Mouse (Mus musculus) kidney, embryonic 15.5 days (tissue): Measurements from ENCODE around the gene Smug1. TPM values are rescaled to one million over a fixed set of nuclear protein-coding genes. Genes with fewer than 3 reads are reported as not detected.

Source experiments
- ATAC-seq: fragments of 200-750 bp; cut with Nextera tagmentation; replicated peaks from 2 replicates; pipeline ENCODE4 v1.8.0; 2017; ENCODE audit warnings: moderate TSS enrichment; ENCODE audit not compliant: low FRiP score
- H3K27ac ChIP-seq: fragments of 300-500 bp; sonication (generic); 2 replicates; pipeline ENCODE4 v1.5.1; 2015; ENCODE audit warnings: mild to moderate bottlenecking, inconsistent platforms
- H3K27me3 ChIP-seq: fragments of 300-500 bp; sonication (generic); 2 replicates; pipeline ENCODE4 v1.6.1; 2015; ENCODE audit warnings: inconsistent platforms
- H3K36me3 ChIP-seq: fragments of 300-500 bp; sonication (generic); 2 replicates; pipeline ENCODE4 v1.6.1; 2015; ENCODE audit warnings: inconsistent platforms
- H3K4me1 ChIP-seq: fragments of 300-500 bp; sonication (generic); 2 replicates; pipeline ENCODE4 v1.6.1; 2015; ENCODE audit warnings: inconsistent platforms
- H3K4me2 ChIP-seq: fragments of 300-500 bp; sonication (generic); 2 replicates; pipeline ENCODE4 v1.6.1; 2015; ENCODE audit warnings: moderate library complexity, mild to moderate bottlenecking, inconsistent platforms
- H3K4me3 ChIP-seq: fragments of 300-500 bp; sonication (generic); replicated peaks from 2 replicates; pipeline ENCODE4 v1.5.1; 2015; ENCODE audit warnings: mild to moderate bottlenecking, inconsistent platforms
- H3K9ac ChIP-seq: fragments of 300-500 bp; sonication (generic); 2 replicates; pipeline ENCODE4 v1.6.1; 2015; ENCODE audit warnings: mild to moderate bottlenecking, inconsistent platforms
- H3K9me3 ChIP-seq: fragments of 300-500 bp; sonication (generic); replicated peaks from 2 replicates; pipeline ENCODE4 v1.6.1; 2016; ENCODE audit warnings: inconsistent platforms
- WGBS: fragments of 180-500 bp; shearing (Covaris S2); methylation state at CpG from one replicate; pipeline ENCODE4 v1.1.7; 2015; ENCODE audit warnings: mixed read lengths; 5-methylcytosine and 5-hydroxymethylcytosine counted together
- polyA plus RNA-seq: library from polyadenylated mRNA; unstranded; fragments of >200 nt; fragmentation: Nextera tagmentation; extraction: Ambion mirVana; gene quantifications from 2 replicates; pipeline ENCODE4 v1.2.1, GENCODE M21; 2015

The Smug1 gene
- polyA plus RNA-seq, 1 experiment from 2014 or later = 18.0 TPM

GRCm38 (mm10) chr15:103155366-103156321 is 11.2 kb downstream of the Smug1 start:
- H3K4me1 ChIP-seq = peaks cover 20% of the 10 kb centered on the region
- no peaks in the 10 kb centered on the region for H3K9me3 ChIP-seq
- peaks cover 17% of the 10 kb centered on the region; the same call in 1 of the 2 replicates for H3K36me3 ChIP-seq
- ATAC-seq = peak; percentile 47
- H3K4me3 ChIP-seq = no peak overlapping the region
- no peak overlapping the region for H3K27ac ChIP-seq
- 29% methylated on average over 32 of the region's 32 CpGs for WGBS
- no peak overlapping the region for H3K9ac ChIP-seq
- H3K4me2 ChIP-seq = peak overlapping the region; percentile 34
- H3K27me3 ChIP-seq = peaks cover 15% of the 10 kb centered on the region

GRCm38 (mm10) chr15:103152890-103153610 is 13.8 kb downstream of the Smug1 start:
- Histone ChIP-seq H3K9me3 (no peaks in the 10 kb centered on the region), H3K9ac (no peak overlapping the region), H3K27me3 (peaks cover 24% of the 10 kb centered on the region), H3K27ac (no peak overlapping the region), H3K4me3 (no peak overlapping the region), H3K36me3 (peaks cover 17% of the 10 kb centered on the region; the same call in 1 of the 2 replicates), H3K4me1 (peaks cover 20% of the 10 kb centered on the region), H3K4me2 (no peak overlapping the region)
- whole genome bisulfite sequencing = 83% methylated on average over 4 of the region's 4 CpGs
- no peak for ATAC-seq

GRCm38 (mm10) chr15:103152371-103152770 is 14.5 kb downstream of the Smug1 start:
- no peak overlapping the region for H3K27ac ChIP-seq
- no peaks in the 10 kb centered on the region for H3K9me3 ChIP-seq
- no peak overlapping the region for H3K4me3 ChIP-seq
- H3K9ac ChIP-seq = no peak overlapping the region
- H3K4me2 ChIP-seq = no peak overlapping the region
- no peak for ATAC-seq
- peaks cover 25% of the 10 kb centered on the region for H3K4me1 ChIP-seq
- 88% methylated on average over 3 of the region's 3 CpGs for WGBS
- peaks cover 30% of the 10 kb centered on the region for H3K27me3 ChIP-seq
- H3K36me3 ChIP-seq = peaks cover 11% of the 10 kb centered on the region; the same call in 1 of the 2 replicates

- Histone ChIP-seq H3K9ac (no peak overlapping the region), H3K4me2 (no peak overlapping the region), H3K27me3 (peaks cover 52% of the 10 kb centered on the region), H3K4me3 (no peak overlapping the region), H3K36me3 (no peaks in the 10 kb centered on the region), H3K27ac (no peak overlapping the region), H3K9me3 (no peaks in the 10 kb centered on the region), H3K4me1 (peaks cover 18% of the 10 kb centered on the region)
- 57% methylated on average over 9 of the region's 9 CpGs for WGBS
- no peak; the same call in 1 of the 2 replicates for ATAC-seq
These were observed 19.1 kb downstream of the Smug1 start for GRCm38 (mm10) chr15:103147779-103148178.

GRCm38 (mm10) chr15:103147422-103147690 is 19.5 kb downstream of the Smug1 start:
- H3K27ac ChIP-seq = no peak overlapping the region
- H3K27me3 ChIP-seq = peaks cover 53% of the 10 kb centered on the region
- no peaks in the 10 kb centered on the region for H3K9me3 ChIP-seq
- H3K9ac ChIP-seq = 0 out of 2 replicates have a peak overlapping the region, but pooled peaks have one; percentile 49
- WGBS = 30% methylated on average over 3 of the region's 3 CpGs
- peaks cover 18% of the 10 kb centered on the region for H3K4me1 ChIP-seq
- peak overlapping the region; percentile 51 for H3K4me3 ChIP-seq
- peak overlapping the region; percentile 93 for H3K4me2 ChIP-seq
- no peaks in the 10 kb centered on the region for H3K36me3 ChIP-seq
- no peak for ATAC-seq

- Histone ChIP-seq H3K4me2 (peak overlapping the region; percentile 93), H3K9ac (peak overlapping the region; percentile 49), H3K4me1 (peaks cover 18% of the 10 kb centered on the region), H3K27ac (no peak overlapping the region), H3K27me3 (peaks cover 53% of the 10 kb centered on the region), H3K9me3 (no peaks in the 10 kb centered on the region), H3K36me3 (no peaks in the 10 kb centered on the region), H3K4me3 (peak overlapping the region; percentile 51)
- WGBS = 1% methylated on average over 56 of the region's 57 CpGs
- ATAC-seq = peak; percentile 63
These were observed 20.1 kb downstream of the Smug1 start for GRCm38 (mm10) chr15:103146627-103147421.

GRCm38 (mm10) chr15:103145635-103146299 is 21.1 kb downstream of the Smug1 start:
- no peak overlapping the region for H3K27ac ChIP-seq
- ATAC-seq = no peak
- no peak overlapping the region; the same call in 1 of the 2 replicates for H3K4me2 ChIP-seq
- H3K4me1 ChIP-seq = peaks cover 18% of the 10 kb centered on the region
- 77% methylated on average over 11 of the region's 11 CpGs for WGBS
- H3K9me3 ChIP-seq = no peaks in the 10 kb centered on the region
- H3K9ac ChIP-seq = no peak overlapping the region
- no peak overlapping the region for H3K4me3 ChIP-seq
- no peaks in the 10 kb centered on the region for H3K36me3 ChIP-seq
- H3K27me3 ChIP-seq = peaks cover 58% of the 10 kb centered on the region

- no peak overlapping the region; the same call in 1 of the 2 replicates for H3K27ac ChIP-seq
- H3K4me3 ChIP-seq = no peak overlapping the region
- H3K27me3 ChIP-seq = peaks cover 68% of the 10 kb centered on the region
- 0 out of 2 replicates have a peak, but pooled peaks have one; percentile 20 for ATAC-seq
- peaks cover 18% of the 10 kb centered on the region for H3K4me1 ChIP-seq
- H3K9ac ChIP-seq = no peak overlapping the region
- no peaks in the 10 kb centered on the region for H3K9me3 ChIP-seq
- WGBS = 40% methylated on average over 3 of the region's 3 CpGs
- H3K4me2 ChIP-seq = no peak overlapping the region
- no peaks in the 10 kb centered on the region for H3K36me3 ChIP-seq
These were observed 22.7 kb downstream of the Smug1 start for GRCm38 (mm10) chr15:103144176-103144575.

- 6% methylated on average over 13 of the region's 13 CpGs for WGBS
- Histone ChIP-seq H3K4me2 (peak overlapping the region; percentile 21), H3K27me3 (peaks cover 41% of the 10 kb centered on the region), H3K9me3 (no peaks in the 10 kb centered on the region), H3K4me1 (peaks cover 42% of the 10 kb centered on the region), H3K4me3 (no peak overlapping the region), H3K9ac (no peak overlapping the region), H3K36me3 (no peaks in the 10 kb centered on the region), H3K27ac (peak overlapping the region; percentile 78)
- peak; percentile 73 for ATAC-seq
These were observed 31.4 kb downstream of the Smug1 start for GRCm38 (mm10) chr15:103135431-103135947.

- H3K4me1 ChIP-seq = peaks cover 43% of the 10 kb centered on the region
- H3K27me3 ChIP-seq = peaks cover 34% of the 10 kb centered on the region
- H3K9me3 ChIP-seq = no peaks in the 10 kb centered on the region
- peak overlapping the region; percentile 21; the same call in 1 of the 2 replicates for H3K4me2 ChIP-seq
- peak; percentile 40 for ATAC-seq
- H3K9ac ChIP-seq = 0 out of 2 replicates have a peak overlapping the region, but pooled peaks have one; percentile 14
- H3K36me3 ChIP-seq = no peaks in the 10 kb centered on the region
- peak overlapping the region; percentile 78 for H3K27ac ChIP-seq
- H3K4me3 ChIP-seq = no peak overlapping the region
- 25% methylated on average over 5 of the region's 5 CpGs for WGBS
These were observed 32.4 kb downstream of the Smug1 start for GRCm38 (mm10) chr15:103134277-103135086.
